Mouse (Mus musculus): ENCODE data around the gene Cdc42ep4. TPM values are rescaled to one million over a fixed set of nuclear protein-coding genes. Genes with fewer than 3 reads are reported as not detected.

The Cdc42ep4 gene
- polyA plus RNA-seq, 1 experiment from 2014 or later, result 25.1 TPM

- no peak for ATAC-seq (replicated peaks; ENCODE audit: extremely low read depth, insufficient read depth, low FRiP score)
- Histone ChIP-seq H3K36me3 (ENCODE audit: control insufficient read depth, insufficient read depth) (no peaks in the 10 kb centered on the region), H3K9ac (ENCODE audit: low read length) (no peak overlapping the region), H3K4me2 (ENCODE audit: low read depth, low read length) (no peak overlapping the region), H3K9me3 (replicated peaks; ENCODE audit: control insufficient read depth, low read length) (no peaks in the 10 kb centered on the region), H3K4me1 (ENCODE audit: control insufficient read depth, insufficient read depth, low read length) (peaks cover 27% of the 10 kb centered on the region), H3K4me3 (ENCODE audit: low read length) (no peak overlapping the region), H3K27ac (ENCODE audit: low read length) (peak overlapping the region; percentile 29; the same call in 1 of the 2 replicates), H3K27me3 (ENCODE audit: control insufficient read depth, insufficient read depth, low read length) (no peaks in the 10 kb centered on the region)
- 65% methylated on average over 2 of the region's 2 CpGs for WGBS
These were observed 36.6 kb upstream of the Cdc42ep4 start for GRCm38 (mm10) chr11:113788183-113788789.

- Histone ChIP-seq H3K27ac (ENCODE audit: low read length) (peak overlapping the region; percentile 29; the same call in 1 of the 2 replicates), H3K4me3 (ENCODE audit: low read length) (no peak overlapping the region), H3K36me3 (ENCODE audit: control insufficient read depth, insufficient read depth) (no peaks in the 10 kb centered on the region), H3K27me3 (ENCODE audit: control insufficient read depth, insufficient read depth, low read length) (no peaks in the 10 kb centered on the region), H3K9me3 (replicated peaks; ENCODE audit: control insufficient read depth, low read length) (no peaks in the 10 kb centered on the region), H3K4me2 (ENCODE audit: low read depth, low read length) (no peak overlapping the region), H3K9ac (ENCODE audit: low read length) (no peak overlapping the region), H3K4me1 (ENCODE audit: control insufficient read depth, insufficient read depth, low read length) (peaks cover 27% of the 10 kb centered on the region)
- 81% methylated on average over 13 of the region's 13 CpGs for WGBS
- ATAC-seq (replicated peaks; ENCODE audit: extremely low read depth, insufficient read depth, low FRiP score), result no peak
These were observed 35.9 kb upstream of the Cdc42ep4 start for GRCm38 (mm10) chr11:113787432-113788182.

GRCm38 (mm10) chr11:113787009-113787408, 35.3 kb upstream of the Cdc42ep4 start:
- Histone ChIP-seq H3K36me3 (ENCODE audit: control insufficient read depth, insufficient read depth) (no peaks in the 10 kb centered on the region), H3K4me1 (ENCODE audit: control insufficient read depth, insufficient read depth, low read length) (peaks cover 28% of the 10 kb centered on the region), H3K4me3 (ENCODE audit: low read length) (no peak overlapping the region), H3K9me3 (replicated peaks; ENCODE audit: control insufficient read depth, low read length) (no peaks in the 10 kb centered on the region), H3K4me2 (ENCODE audit: low read depth, low read length) (no peak overlapping the region), H3K27me3 (ENCODE audit: control insufficient read depth, insufficient read depth, low read length) (no peaks in the 10 kb centered on the region), H3K9ac (ENCODE audit: low read length) (no peak overlapping the region), H3K27ac (ENCODE audit: low read length) (no peak overlapping the region)
- ATAC-seq (replicated peaks; ENCODE audit: extremely low read depth, insufficient read depth, low FRiP score), result no peak
- WGBS, result 76% methylated on average over 11 of the region's 11 CpGs

GRCm38 (mm10) chr11:113786395-113786794, 34.7 kb upstream of the Cdc42ep4 start:
- no peak overlapping the region for H3K4me3 ChIP-seq (ENCODE audit: low read length)
- 52% methylated on average over 4 of the region's 4 CpGs for WGBS
- peak overlapping the region; percentile 74 for H3K27ac ChIP-seq (ENCODE audit: low read length)
- H3K27me3 ChIP-seq (ENCODE audit: control insufficient read depth, insufficient read depth, low read length), result no peaks in the 10 kb centered on the region
- H3K9me3 ChIP-seq (replicated peaks; ENCODE audit: control insufficient read depth, low read length), result no peaks in the 10 kb centered on the region
- H3K9ac ChIP-seq (ENCODE audit: low read length), result no peak overlapping the region
- H3K4me2 ChIP-seq (ENCODE audit: low read depth, low read length), result peak overlapping the region; percentile 68
- no peaks in the 10 kb centered on the region for H3K36me3 ChIP-seq (ENCODE audit: control insufficient read depth, insufficient read depth)
- peaks cover 31% of the 10 kb centered on the region for H3K4me1 ChIP-seq (ENCODE audit: control insufficient read depth, insufficient read depth, low read length)
- ATAC-seq (replicated peaks; ENCODE audit: extremely low read depth, insufficient read depth, low FRiP score), result no peak

GRCm38 (mm10) chr11:113785406-113786171, 33.9 kb upstream of the Cdc42ep4 start:
- peaks cover 31% of the 10 kb centered on the region for H3K4me1 ChIP-seq (ENCODE audit: control insufficient read depth, insufficient read depth, low read length)
- no peaks in the 10 kb centered on the region for H3K9me3 ChIP-seq (replicated peaks; ENCODE audit: control insufficient read depth, low read length)
- ATAC-seq (replicated peaks; ENCODE audit: extremely low read depth, insufficient read depth, low FRiP score), result peak; percentile 81
- 2% methylated on average over 19 of the region's 19 CpGs for WGBS
- H3K27ac ChIP-seq (ENCODE audit: low read length), result peak overlapping the region; percentile 74
- peak overlapping the region; percentile 35 for H3K4me3 ChIP-seq (ENCODE audit: low read length)
- no peaks in the 10 kb centered on the region for H3K27me3 ChIP-seq (ENCODE audit: control insufficient read depth, insufficient read depth, low read length)
- H3K36me3 ChIP-seq (ENCODE audit: control insufficient read depth, insufficient read depth), result no peaks in the 10 kb centered on the region
- H3K9ac ChIP-seq (ENCODE audit: low read length), result peak overlapping the region; percentile 54
- peak overlapping the region; percentile 68 for H3K4me2 ChIP-seq (ENCODE audit: low read depth, low read length)

GRCm38 (mm10) chr11:113784656-113785396, 33.1 kb upstream of the Cdc42ep4 start:
- no peaks in the 10 kb centered on the region for H3K27me3 ChIP-seq (ENCODE audit: control insufficient read depth, insufficient read depth, low read length)
- no peaks in the 10 kb centered on the region for H3K36me3 ChIP-seq (ENCODE audit: control insufficient read depth, insufficient read depth)
- no peak for ATAC-seq (replicated peaks; ENCODE audit: extremely low read depth, insufficient read depth, low FRiP score)
- peaks cover 31% of the 10 kb centered on the region for H3K4me1 ChIP-seq (ENCODE audit: control insufficient read depth, insufficient read depth, low read length)
- H3K4me3 ChIP-seq (ENCODE audit: low read length), result no peak overlapping the region
- H3K9ac ChIP-seq (ENCODE audit: low read length), result no peak overlapping the region
- H3K9me3 ChIP-seq (replicated peaks; ENCODE audit: control insufficient read depth, low read length), result no peaks in the 10 kb centered on the region
- H3K4me2 ChIP-seq (ENCODE audit: low read depth, low read length), result peak overlapping the region; percentile 68; the same call in 1 of the 2 replicates
- WGBS, result 60% methylated on average over 2 of the region's 2 CpGs
- peak overlapping the region; percentile 25; the same call in 1 of the 2 replicates for H3K27ac ChIP-seq (ENCODE audit: low read length)

GRCm38 (mm10) chr11:113782496-113782895, 30.8 kb upstream of the Cdc42ep4 start:
- H3K27ac ChIP-seq (ENCODE audit: low read length), result no peak overlapping the region

GRCm38 (mm10) chr11:113782006-113782405, 30.3 kb upstream of the Cdc42ep4 start:
- peaks cover 25% of the 10 kb centered on the region for H3K4me1 ChIP-seq (ENCODE audit: control insufficient read depth, insufficient read depth, low read length)

More at GRCm38 (mm10) chr11:113782496-113782895, 30.8 kb upstream of the Cdc42ep4 start:
- no peak overlapping the region for H3K4me3 ChIP-seq (ENCODE audit: low read length)
- no peak overlapping the region for H3K4me2 ChIP-seq (ENCODE audit: low read depth, low read length)
- ATAC-seq (replicated peaks; ENCODE audit: extremely low read depth, insufficient read depth, low FRiP score), result no peak
- no peaks in the 10 kb centered on the region for H3K36me3 ChIP-seq (ENCODE audit: control insufficient read depth, insufficient read depth)
- no peak overlapping the region for H3K9ac ChIP-seq (ENCODE audit: low read length)
- WGBS, result 92% methylated on average over 2 of the region's 2 CpGs
- H3K27me3 ChIP-seq (ENCODE audit: control insufficient read depth, insufficient read depth, low read length), result no peaks in the 10 kb centered on the region
- no peaks in the 10 kb centered on the region for H3K9me3 ChIP-seq (replicated peaks; ENCODE audit: control insufficient read depth, low read length)
- H3K4me1 ChIP-seq (ENCODE audit: control insufficient read depth, insufficient read depth, low read length), result peaks cover 27% of the 10 kb centered on the region

More at GRCm38 (mm10) chr11:113782006-113782405, 30.3 kb upstream of the Cdc42ep4 start:
- H3K9ac ChIP-seq (ENCODE audit: low read length), result no peak overlapping the region
- WGBS, result 38% methylated on average over 2 of the region's 2 CpGs
- no peaks in the 10 kb centered on the region for H3K27me3 ChIP-seq (ENCODE audit: control insufficient read depth, insufficient read depth, low read length)
- no peak overlapping the region for H3K4me2 ChIP-seq (ENCODE audit: low read depth, low read length)
- H3K27ac ChIP-seq (ENCODE audit: low read length), result no peak overlapping the region
- no peak for ATAC-seq (replicated peaks; ENCODE audit: extremely low read depth, insufficient read depth, low FRiP score)
- no peaks in the 10 kb centered on the region for H3K9me3 ChIP-seq (replicated peaks; ENCODE audit: control insufficient read depth, low read length)
- H3K36me3 ChIP-seq (ENCODE audit: control insufficient read depth, insufficient read depth), result no peaks in the 10 kb centered on the region
- H3K4me3 ChIP-seq (ENCODE audit: low read length), result no peak overlapping the region
